Mouse (Mus musculus) left cerebral cortex, postnatal 4 days (tissue): Measurements from ENCODE around the gene Epo. TPM values are rescaled to one million over a fixed set of nuclear protein-coding genes. Genes with fewer than 3 reads are reported as not detected.

Source experiments
- DNase-seq: peaks from one replicate; pipeline ENCODE4 v3.0.0-alpha.2; 2022
- intact Hi-C: fragments of 180-260 bp; cut with DNase I; formaldehyde crosslinking; loops from one replicate; pipeline ENCODE4 v1.15.1; 2025
- microRNA-seq: library from miRNA; unstranded; fragments of <30 nt; microRNA quantifications from one replicate; pipeline ENCODE4 v1.2.0, GENCODE M21; 2022
- total RNA-seq, 2 experiments: library from RNA; stranded (reverse); gene quantifications; 2 replicates each; pipeline ENCODE4 v1.2.3; 2021

Gene Epo
- total RNA-seq, 2 experiments from 2014 or later = not detected

DNA sequence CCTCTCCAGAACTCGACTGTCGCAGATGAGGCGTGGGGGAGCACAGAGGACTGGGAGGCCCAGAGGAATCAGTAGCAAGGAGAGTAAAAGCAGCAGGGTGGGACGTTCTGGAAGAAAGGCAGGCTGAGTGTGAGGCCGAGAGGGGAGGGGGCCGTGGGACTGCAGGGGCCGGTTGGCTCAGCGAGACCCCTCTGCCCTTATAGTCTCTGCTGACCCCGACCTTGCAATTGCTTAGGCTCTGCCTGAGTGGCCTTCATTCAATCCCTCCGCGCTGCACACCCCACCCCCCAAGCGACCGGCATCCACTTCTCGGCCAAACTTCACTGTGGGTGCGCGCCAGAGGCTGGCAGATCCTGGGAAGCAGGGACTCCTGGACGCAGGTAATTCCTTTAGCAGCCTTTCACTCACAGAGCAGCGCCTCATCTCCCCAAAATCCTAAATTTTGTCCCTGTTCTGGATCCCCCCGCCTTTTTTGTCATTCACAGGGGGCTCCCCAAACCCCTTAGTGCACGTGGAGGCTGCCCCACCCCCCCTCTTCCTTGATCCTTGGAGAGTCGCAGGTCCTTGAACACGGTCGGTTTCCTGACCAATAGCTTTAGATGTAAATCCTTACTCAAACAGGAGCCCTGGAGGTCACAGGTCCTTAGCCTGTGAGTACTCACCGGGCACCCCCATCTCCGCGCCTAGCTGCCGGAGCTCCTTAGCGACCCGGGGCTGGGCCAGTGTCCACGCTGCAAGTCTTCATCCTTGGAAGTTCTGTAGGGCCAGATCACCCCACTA is 47.8 kb downstream of the Epo start:
- no peak for DNase-seq
- intact Hi-C loops = no loop called here

DNA sequence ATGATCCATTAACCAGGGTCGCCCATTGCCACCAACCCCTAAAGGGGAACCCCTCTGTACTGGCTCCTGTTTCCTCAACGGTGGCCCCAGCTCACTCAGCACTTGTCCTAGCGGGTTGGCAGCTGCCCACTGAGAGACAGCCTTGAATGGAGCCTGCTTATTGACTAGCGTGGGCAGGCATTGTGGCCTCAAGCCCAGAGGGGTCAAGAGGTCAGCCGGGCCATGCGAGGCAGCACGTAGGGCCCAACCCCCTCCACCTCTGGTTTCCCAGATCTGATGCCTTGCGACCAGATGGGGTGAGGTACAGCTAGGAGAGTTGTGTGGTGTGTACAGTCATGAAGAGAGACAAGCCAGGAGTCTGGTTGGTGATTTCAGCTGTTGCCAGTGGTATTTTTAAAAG is 51.1 kb downstream of the Epo start:
- intact Hi-C loops = no loop called here

DNA sequence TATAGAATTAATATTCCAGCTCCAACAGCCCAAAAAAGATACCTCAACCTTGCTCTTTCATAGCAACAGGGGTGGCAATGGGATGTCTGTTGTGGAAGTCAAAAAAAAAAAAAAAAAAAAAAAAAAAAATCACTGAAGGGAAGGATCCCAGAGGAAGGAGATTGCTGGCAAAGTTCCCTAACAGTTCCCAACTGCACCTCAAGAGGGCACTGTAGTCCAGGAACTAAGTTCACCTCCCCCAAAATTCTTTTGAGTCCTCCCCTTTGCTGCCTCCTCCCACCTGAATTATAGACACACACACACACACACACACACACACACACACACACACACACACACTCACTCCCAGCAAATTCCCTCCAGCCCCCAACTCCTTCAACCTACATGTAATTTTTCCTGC is 51.9 kb downstream of the Epo start:
- intact Hi-C loops = no loop called here
- DNase-seq = peak; percentile 76

More for the DNA sequence above, 51.1 kb downstream of the Epo start:
- DNase-seq = peak; percentile 26

- intact Hi-C loops = no loop called here
- no peak for DNase-seq
Measured at GRCm38 (mm10) chr5:137476964-137477363, 56.1 kb downstream of the Epo start, which contains the start of gene Zan. Zan (minus strand) TSS chr5:137477064.

DNA sequence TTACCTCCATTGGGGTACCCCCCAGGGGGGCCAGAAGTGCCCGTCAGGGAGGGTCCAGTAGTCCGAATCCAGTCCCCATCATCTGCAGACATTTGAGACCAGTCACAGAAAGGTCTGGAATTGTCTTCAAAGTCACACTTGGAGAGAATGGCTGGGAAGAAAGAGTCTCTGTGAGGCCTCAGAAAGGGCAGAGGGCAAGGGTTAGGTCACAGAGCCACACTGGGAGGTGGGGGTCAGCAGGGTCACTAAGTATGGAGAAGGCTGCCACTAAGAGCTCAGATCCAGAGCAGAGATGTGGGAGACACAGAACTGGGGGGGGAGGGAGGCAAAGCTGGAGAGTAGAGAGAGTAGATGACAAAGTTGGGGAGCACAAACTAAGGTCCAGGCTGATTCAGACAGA is 58.7 kb downstream of the Epo start:
- DNase-seq = no peak
- intact Hi-C loops = no loop called here

DNA sequence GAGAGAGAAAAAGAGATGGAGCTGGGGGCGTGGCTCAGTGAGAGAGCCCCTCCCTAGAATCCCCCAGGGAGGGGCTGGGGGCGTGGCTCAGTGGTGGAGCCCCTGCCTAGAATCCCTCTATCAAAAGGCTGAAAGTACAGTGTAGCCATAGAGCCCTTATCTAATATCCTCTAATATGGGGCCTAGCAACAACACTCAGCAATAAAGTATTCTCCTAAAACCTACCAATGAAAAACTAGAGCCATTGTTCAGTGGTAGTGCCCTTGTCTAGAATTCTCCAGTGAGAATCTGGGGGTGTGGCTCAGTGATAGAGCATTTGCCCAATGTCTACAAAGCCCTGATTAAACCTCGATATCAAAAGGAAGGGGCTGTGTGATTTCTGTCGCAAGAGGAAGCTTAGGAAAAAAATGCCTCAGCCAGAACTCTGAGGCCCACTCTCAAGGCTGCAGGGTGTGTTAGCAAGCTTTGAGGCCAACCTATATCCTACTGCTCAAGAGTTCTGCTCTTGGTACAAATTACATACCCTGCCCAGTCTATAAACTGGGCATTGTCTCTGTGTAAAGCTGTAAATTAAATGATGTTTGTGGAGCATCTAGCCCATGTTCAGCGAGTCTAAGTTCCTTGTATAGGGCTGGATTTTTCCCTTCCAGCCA is 60.7 kb downstream of the Epo start:
- intact Hi-C loops = no loop called here
- no peak for DNase-seq

DNA sequence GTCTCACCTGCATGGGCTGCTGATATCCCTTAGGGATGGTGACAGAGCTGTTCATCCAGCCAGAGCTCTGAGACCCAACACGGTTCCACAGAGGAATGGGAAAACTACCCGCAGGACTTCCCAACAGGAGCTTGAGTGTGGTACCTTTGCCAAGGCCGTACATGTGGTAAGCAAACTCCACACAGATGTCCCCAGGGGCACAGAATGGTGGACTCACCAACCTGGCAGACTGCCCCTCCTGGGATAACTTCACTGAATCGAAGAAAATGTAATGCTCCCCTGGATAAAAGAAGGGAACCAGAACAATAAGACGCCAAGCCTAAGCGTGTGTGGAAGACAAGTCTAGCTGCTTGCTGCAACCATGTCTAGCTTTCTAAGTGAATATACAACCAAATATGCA is 66.1 kb downstream of the Epo start:
- DNase-seq = no peak

GRCm38 (mm10) chr5:137465049-137465448 is 68.0 kb downstream of the Epo start:
- intact Hi-C loops = no loop called here
- DNase-seq = no peak

More for the DNA sequence above, 66.1 kb downstream of the Epo start:
- intact Hi-C loops = no loop called here

- intact Hi-C loops = no loop called here
- no peak for DNase-seq
Measured at GRCm38 (mm10) chr5:137455866-137456591, 77.0 kb downstream of the Epo start.

GRCm38 (mm10) chr5:137455206-137455605 is 77.8 kb downstream of the Epo start:
- no peak for DNase-seq
- intact Hi-C loops = no loop called here

DNA sequence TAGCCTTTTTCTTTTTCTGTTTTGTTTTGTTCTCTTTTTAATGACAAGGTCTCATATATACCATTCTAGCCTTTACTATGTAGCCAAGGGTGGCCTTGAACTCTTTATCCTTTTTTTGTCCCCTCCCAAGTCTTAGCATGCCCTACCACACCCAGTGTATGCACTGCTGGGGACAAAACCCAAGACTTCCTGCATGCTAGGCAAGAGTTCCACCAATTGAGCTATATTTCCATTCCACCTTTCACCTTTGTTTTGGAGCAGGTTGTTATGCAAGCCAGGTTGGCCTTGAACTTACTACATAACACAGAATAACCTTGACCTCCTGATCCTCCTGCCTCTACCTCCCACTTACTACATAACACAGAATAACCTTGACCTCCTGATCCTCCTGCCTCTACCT is 87.5 kb downstream of the Epo start:
- intact Hi-C loops = no loop called here
- DNase-seq = no peak

- DNase-seq = no peak
- intact Hi-C loops = no loop called here
Measured at GRCm38 (mm10) chr5:137440216-137440855, 92.7 kb downstream of the Epo start.

DNA sequence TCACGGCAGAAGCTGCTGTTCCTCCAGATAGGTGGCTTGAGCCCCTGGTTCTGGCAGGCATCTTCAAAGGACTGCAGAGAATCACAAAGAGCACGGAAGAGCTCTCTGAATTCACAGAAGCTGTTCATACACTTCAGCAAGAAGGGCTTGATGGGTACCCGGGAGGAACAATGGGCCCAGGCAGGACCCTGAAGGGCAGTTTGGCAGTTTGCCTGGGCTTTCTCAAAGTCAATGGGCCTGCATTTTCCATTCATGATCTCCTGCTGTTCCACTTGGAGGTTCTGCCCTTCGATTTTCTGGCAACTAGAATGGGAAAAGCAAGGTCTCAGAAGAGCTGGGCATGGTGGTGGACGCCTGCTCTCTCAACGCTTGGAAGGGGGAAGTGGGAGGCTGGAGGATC is 99.2 kb downstream of the Epo start:
- peak; percentile 75 for DNase-seq
- intact Hi-C loops = no loop called here

Small RNA genes within 50 kb of the gene (microRNA-seq; reads per million reads assigned to microRNA genes)
- 1.2 reads per million for gene Mir6418

Other genes with a start within 250 kb of the Epo start
- gene Ache, start 245.7 kb downstream of the Epo start, total RNA-seq = 10 to 100 TPM; 60.3 to 67.8 TPM
- 10 to 100 TPM; 17.3 to 21.8 TPM for gene Ufsp1, start 238.6 kb downstream of the Epo start, total RNA-seq
- 100 to 1,000 TPM; 214 to 236 TPM for gene Srrt, start 225.6 kb downstream of the Epo start, total RNA-seq
- 1 to 10 TPM; 7.1 to 8.0 TPM for gene Trip6, start 218.8 kb downstream of the Epo start, total RNA-seq
- 10 to 100 TPM; 28.8 to 31.5 TPM for gene Slc12a9, start 199.6 kb downstream of the Epo start, total RNA-seq
- 10 to 100 TPM in 1 of 2 experiments, 1 to 10 TPM in 1; 9.4 to 10.2 TPM for gene Ephb4, start 183.1 kb downstream of the Epo start, total RNA-seq
- under 1 TPM; 0.30 to 0.74 TPM for gene Zan, start 56.2 kb downstream of the Epo start, total RNA-seq
- 10 to 100 TPM; 33.7 to 37.6 TPM for gene Pop7, start 30.7 kb downstream of the Epo start, total RNA-seq
- gene Gigyf1, start 14.7 kb downstream of the Epo start, total RNA-seq = 10 to 100 TPM; 56.5 to 63.6 TPM
- 1,000 to 10,000 TPM; 1,140 to 1,206 TPM for gene Gnb2, start 268 bp upstream of the Epo start, total RNA-seq
- 100 to 1,000 TPM; 151 to 176 TPM for gene Actl6b, start 20.3 kb upstream of the Epo start, total RNA-seq
- 10 to 100 TPM; 28.3 to 28.8 TPM for gene Tfr2, start 36.6 kb upstream of the Epo start, total RNA-seq
- 10 to 100 TPM; 55.0 to 57.1 TPM for gene Mospd3, start 67.8 kb upstream of the Epo start, total RNA-seq
- gene Pcolce, start 80.5 kb upstream of the Epo start, total RNA-seq = 10 to 100 TPM; 12.6 to 15.1 TPM
- gene Fbxo24, start 95.8 kb upstream of the Epo start, total RNA-seq = under 1 TPM in 1 of 2 experiments, not detected in 1; 0.20 TPM
- gene Lrch4, start 95.9 kb upstream of the Epo start, total RNA-seq = 10 to 100 TPM; 13.7 to 13.9 TPM
- 10 to 100 TPM in 1 of 2 experiments, 1 to 10 TPM in 1; 9.9 to 10.2 TPM for gene Gm20605, start 95.9 kb upstream of the Epo start, total RNA-seq
- 1 to 10 TPM; 2.8 to 4.9 TPM for gene Sap25, start 108.1 kb upstream of the Epo start, total RNA-seq
- under 1 TPM in 1 of 2 experiments, not detected in 1; 0.28 TPM for gene Irs3, start 112.5 kb upstream of the Epo start, total RNA-seq
- 10 to 100 TPM; 23.9 to 24.7 TPM for gene Agfg2, start 151.5 kb upstream of the Epo start, total RNA-seq
- 100 to 1,000 TPM; 195 to 197 TPM for gene Nyap1, start 208.4 kb upstream of the Epo start, total RNA-seq
- gene Tsc22d4, start 212.5 kb upstream of the Epo start, total RNA-seq = 10 to 100 TPM; 61.6 to 71.9 TPM
- gene Ppp1r35, start 245.6 kb upstream of the Epo start, total RNA-seq = 10 to 100 TPM; 28.4 to 38.6 TPM